Mouse (Mus musculus) regulatory T cell (primary cell): Measurements from ENCODE around the gene Zfp831.

Source experiments
- in situ Hi-C: fragments of 300-600 bp; cut with MboI, MseI; formaldehyde crosslinking; loops from one replicate; pipeline ENCODE4 v1.15.1; 2025; ENCODE audit warnings: high pct_unique_total_duplicates

Zfp831 gene

GRCm38 (mm10) chr2:174636750-174637149 is 6.6 kb upstream of the Zfp831 start:
- in situ Hi-C loops: no loop called here

GRCm38 (mm10) chr2:174644975-174645374 is 1.6 kb downstream of the Zfp831 start:
- in situ Hi-C loops: no loop called here

GRCm38 (mm10) chr2:174652864-174653263 is 9.5 kb downstream of the Zfp831 start:
- in situ Hi-C loops: no loop called here

GRCm38 (mm10) chr2:174655341-174655740 is 12.0 kb downstream of the Zfp831 start:
- in situ Hi-C loops: loop anchor here (5.0 kb wide), 1 partner anchor 168 kb away; no protein-coding TSS in a partner anchor

GRCm38 (mm10) chr2:174658229-174658844 is 15.0 kb downstream of the Zfp831 start:
- in situ Hi-C loops: loop anchor here (5.0 kb wide), 1 partner anchor 171 kb away; no protein-coding TSS in a partner anchor

- in situ Hi-C loops: loop anchor here (5.0 kb wide), 2 partner anchors 173 to 343 kb away; no protein-coding TSS in a partner anchor
Measured at GRCm38 (mm10) chr2:174659874-174660273, 16.5 kb downstream of the Zfp831 start.

- in situ Hi-C loops: loop anchor here (5.0 kb wide), 1 partner anchor 343 kb away; no protein-coding TSS in a partner anchor
Measured at GRCm38 (mm10) chr2:174660321-174660720, 17.0 kb downstream of the Zfp831 start.

- in situ Hi-C loops: loop anchor here (5.0 kb wide), 1 partner anchor 344 kb away; no protein-coding TSS in a partner anchor
Measured at GRCm38 (mm10) chr2:174661436-174662171, 18.3 kb downstream of the Zfp831 start.

- in situ Hi-C loops: loop anchor here (5.0 kb wide), 1 partner anchor 345 kb away; no protein-coding TSS in a partner anchor
Measured at GRCm38 (mm10) chr2:174662593-174662992, 19.3 kb downstream of the Zfp831 start.

DNA sequence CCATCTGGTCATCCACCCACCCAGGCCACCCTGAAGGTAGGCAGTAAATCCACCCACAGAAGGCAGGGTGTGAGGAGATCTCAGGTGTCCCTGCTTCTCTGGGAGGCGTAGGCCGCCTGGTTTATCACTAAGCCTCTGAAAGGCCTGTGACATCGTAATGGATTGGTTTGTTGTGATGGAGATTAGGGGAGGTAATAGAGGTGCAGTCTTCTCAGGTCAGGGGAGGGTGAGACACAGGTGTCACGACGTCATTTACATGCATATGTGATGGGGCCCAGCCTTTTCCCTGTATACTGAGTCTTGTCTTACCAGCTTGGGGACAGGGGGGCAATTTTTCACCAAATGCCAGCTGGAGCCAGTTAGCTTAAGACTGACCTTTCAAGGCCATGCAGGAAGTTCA is 22.1 kb downstream of the Zfp831 start:
- in situ Hi-C loops: no loop called here

DNA sequence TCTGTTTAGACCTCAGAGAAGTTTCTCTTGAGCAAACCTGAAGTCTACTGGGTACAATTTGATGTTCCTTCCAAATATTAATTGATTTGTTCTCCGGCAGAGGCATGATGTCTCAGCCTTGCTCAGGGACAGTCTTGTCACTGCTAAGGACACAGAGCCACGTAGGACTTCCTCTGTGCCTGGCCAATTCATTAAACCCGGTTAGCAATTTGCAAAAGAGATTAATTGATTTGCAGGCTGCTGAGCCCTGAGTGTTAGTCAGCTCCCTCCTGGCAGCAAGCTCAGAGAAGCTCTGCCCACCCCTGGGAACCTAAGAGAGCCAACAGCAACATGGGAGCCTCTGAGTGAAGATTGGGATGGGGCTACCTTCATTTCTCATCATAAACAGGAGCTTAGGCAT is 25.5 kb downstream of the Zfp831 start:
- in situ Hi-C loops: no loop called here

DNA sequence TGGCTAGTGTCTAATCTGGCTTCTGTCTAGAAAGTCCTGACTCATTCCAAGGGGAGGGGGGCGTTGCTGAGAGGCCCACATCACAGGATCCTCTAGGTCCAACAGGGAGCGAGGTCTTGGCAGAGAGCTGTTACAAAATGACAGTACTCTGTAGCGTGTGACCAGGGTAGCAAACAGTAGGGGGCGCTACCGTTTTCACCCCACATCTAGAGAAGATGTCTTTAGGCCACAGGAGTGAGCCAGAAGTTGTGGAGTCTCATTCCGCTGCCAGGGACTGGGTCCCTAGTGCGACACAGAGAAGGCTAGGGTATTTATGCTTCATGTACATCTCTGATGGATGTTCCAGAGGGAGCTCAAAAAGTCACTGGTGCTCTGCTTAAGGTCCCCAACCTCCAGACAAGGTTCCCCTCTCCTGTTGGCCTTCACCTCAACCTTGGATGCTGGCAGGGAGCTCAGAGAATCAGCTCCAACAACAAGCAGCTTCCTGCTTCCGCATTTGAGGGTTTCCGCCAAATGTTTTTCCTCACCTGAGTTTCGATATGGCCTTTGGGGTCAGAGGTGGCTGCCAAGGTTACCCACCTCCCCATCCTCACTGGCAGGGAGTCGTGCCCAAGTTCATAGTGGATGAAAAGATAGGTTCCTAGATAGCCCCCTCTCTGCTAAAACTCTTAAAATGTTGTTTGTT is 29.3 kb downstream of the Zfp831 start:
- in situ Hi-C loops: no loop called here

GRCm38 (mm10) chr2:174673592-174674286 is 30.4 kb downstream of the Zfp831 start:
- in situ Hi-C loops: no loop called here

- in situ Hi-C loops: no loop called here
Measured at GRCm38 (mm10) chr2:174674287-174675045, 31.1 kb downstream of the Zfp831 start.

GRCm38 (mm10) chr2:174675642-174676041 is 32.3 kb downstream of the Zfp831 start:
- in situ Hi-C loops: no loop called here

GRCm38 (mm10) chr2:174701351-174701750 is 58.0 kb downstream of the Zfp831 start:
- in situ Hi-C loops: no loop called here

- in situ Hi-C loops: no loop called here
Measured at GRCm38 (mm10) chr2:174707101-174707500, 63.8 kb downstream of the Zfp831 start.

- in situ Hi-C loops: no loop called here
Measured at GRCm38 (mm10) chr2:174708587-174708986, 65.3 kb downstream of the Zfp831 start.

DNA sequence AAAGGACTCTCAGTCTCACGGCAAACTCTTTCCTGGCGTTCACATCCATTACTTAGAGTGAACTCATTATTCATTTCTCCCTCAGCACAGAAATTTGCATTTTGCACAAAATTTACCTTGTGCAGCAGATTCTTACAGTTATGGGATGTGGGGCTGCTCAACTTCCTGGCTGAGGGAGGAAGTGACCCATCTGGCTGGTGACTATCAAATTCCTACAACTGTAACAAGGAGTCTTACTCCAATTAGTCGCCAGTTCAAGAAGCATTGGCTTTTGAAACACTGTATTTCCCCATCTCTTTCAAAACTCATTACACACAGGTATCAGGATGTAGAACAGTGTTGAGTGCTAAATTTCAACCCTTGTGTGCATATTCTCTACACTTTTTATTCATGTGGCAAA is 66.9 kb downstream of the Zfp831 start:
- in situ Hi-C loops: no loop called here

DNA sequence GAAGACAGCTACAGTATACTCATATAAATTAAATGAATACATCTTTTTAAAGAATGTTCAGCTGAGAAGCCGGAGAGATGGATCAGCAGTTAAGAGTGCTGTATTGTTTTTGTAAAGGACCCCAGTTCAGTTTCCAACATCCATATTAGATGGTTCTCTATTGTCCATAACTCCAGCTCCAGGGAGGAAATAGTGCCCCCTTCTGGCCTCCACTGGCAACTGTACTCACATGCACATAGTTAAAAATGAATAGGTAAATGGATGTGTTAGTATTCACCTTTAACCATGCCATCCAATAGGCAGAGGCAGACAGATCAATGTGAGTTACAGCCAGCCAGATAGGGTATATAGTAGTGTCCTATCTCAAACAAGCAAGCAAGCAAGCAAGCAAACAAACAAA is 68.7 kb downstream of the Zfp831 start:
- in situ Hi-C loops: no loop called here

- in situ Hi-C loops: no loop called here
Measured at GRCm38 (mm10) chr2:174715938-174716337, 72.6 kb downstream of the Zfp831 start.
